Mouse (Mus musculus): ENCODE data around the gene Bpifc. TPM values are rescaled to one million over a fixed set of nuclear protein-coding genes. Genes with fewer than 3 reads are reported as not detected.

Bpifc gene
- total RNA-seq, 2 experiments from 2014 or later, result 0.12 TPM; not detected in 1

- DNase-seq, result no peak
Observed at GRCm38 (mm10) chr10:86011172-86011571, 523 bp downstream of the Bpifc start.

GRCm38 (mm10) chr10:86010636-86011035 lies 1.1 kb downstream of the Bpifc start:
- no peak for DNase-seq

DNA sequence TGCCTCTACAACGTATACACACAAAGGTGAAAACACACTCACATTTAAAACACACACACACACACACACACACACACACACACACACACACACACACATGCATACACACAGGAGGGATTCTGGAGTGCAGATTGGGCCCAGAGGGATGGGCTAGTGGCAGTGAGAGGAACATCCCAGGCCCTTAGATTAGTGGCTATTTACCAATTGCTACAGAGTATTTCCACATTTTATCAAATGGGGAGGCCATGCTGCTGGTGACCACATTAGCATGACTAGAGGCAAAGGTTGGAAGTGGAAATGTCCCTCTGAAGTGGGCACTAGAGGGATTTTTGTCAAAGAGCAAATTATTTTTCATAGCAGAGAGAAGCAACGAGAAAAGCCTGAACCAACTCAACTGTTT lies 2.0 kb downstream of the Bpifc start:
- no peak for DNase-seq

DNA sequence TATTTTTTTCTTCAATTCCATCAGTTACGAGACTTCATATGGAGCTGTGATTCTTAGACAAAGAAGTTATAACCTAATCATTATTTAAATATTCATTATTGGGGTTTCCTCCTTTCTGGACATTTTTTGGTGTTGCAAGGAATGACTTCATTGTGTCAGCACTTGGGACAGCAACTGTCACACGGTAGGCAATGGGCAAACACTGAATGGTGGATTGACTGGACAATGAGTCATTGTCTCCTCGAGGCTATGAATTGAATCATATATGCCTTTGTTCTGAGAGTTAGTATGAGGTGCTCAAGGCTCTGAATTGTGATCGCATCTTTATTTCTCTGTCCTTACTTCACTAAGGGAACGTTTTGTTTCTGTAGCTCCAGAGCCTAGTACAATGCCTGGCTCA lies 5.2 kb downstream of the Bpifc start:
- DNase-seq, result no peak

GRCm38 (mm10) chr10:86000447-86000846 lies 11.2 kb downstream of the Bpifc start:
- DNase-seq, result no peak

DNA sequence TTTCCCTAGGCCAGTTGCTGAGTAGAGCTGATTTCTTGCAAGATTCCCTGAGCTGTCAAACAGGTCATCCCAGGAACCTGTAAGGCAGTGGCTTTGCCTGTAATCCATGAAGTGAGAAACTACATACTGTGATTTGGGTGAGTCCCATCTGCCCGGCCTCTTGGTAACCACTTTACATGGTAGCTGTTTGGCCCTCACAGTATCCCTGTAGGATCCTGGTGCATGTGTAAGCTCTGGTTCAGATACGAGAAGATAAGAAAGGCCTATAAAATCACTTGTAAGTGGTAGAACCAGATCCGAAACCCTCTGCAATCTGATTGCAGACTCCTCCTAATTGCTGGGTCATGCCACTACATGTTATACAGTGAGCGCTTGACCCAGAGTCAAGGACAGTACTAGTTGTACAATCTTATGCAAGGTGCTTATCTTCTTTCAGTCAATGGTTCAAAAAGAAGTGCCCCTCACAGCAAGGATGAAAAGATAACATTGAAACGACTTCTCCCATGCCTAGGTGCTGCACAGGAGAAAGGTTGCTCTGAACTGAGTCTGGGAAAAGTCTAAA lies 17.1 kb downstream of the Bpifc start:
- DNase-seq, result no peak

GRCm38 (mm10) chr10:85993836-85994235 lies 17.9 kb downstream of the Bpifc start:
- DNase-seq, result no peak

- no peak for DNase-seq
Observed at GRCm38 (mm10) chr10:85992412-85992811, 19.3 kb downstream of the Bpifc start.

GRCm38 (mm10) chr10:85989412-85990115 lies 22.1 kb downstream of the Bpifc start:
- no peak for DNase-seq

DNA sequence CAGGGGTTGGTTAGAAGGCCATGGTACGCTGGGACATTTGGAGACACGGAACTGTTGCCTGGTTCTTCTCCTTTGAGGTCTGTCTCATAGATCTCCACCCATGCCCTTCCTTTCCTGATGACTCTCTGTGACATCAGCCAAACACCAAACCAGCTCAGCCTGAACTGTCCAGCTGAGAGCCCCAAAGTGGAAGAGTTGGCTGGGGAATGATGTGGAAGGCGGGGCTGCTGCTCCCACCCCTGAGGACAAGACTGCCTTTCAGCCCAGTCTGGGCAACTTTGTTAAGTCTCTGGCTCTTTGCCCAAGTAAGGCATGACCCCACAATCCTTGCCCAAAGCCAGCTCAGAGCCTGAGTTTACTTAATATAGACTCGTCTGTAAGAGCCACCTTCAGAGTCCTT lies 38.8 kb downstream of the Bpifc start:
- peak; percentile 26 to 29 for DNase-seq

DNA sequence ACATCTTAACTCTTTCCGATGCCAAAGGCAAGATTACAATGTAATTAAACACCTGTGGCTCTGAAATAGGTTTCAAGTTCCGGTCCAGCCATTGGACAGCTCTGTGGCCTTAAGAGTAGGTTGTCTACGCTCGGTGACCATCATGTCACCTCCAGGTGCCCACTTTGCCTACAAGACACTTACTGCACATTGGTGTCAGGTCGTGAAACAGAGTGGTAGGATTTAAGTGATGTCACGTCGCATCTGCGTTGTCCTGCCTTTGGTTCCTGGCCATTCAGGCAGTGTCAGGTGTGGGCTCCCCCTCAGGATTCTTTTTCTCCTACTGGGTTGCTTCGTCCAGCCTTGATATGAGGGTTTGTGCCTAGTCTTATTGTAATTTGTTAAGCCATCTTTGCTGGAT lies 39.9 kb downstream of the Bpifc start:
- DNase-seq, result no peak

DNA sequence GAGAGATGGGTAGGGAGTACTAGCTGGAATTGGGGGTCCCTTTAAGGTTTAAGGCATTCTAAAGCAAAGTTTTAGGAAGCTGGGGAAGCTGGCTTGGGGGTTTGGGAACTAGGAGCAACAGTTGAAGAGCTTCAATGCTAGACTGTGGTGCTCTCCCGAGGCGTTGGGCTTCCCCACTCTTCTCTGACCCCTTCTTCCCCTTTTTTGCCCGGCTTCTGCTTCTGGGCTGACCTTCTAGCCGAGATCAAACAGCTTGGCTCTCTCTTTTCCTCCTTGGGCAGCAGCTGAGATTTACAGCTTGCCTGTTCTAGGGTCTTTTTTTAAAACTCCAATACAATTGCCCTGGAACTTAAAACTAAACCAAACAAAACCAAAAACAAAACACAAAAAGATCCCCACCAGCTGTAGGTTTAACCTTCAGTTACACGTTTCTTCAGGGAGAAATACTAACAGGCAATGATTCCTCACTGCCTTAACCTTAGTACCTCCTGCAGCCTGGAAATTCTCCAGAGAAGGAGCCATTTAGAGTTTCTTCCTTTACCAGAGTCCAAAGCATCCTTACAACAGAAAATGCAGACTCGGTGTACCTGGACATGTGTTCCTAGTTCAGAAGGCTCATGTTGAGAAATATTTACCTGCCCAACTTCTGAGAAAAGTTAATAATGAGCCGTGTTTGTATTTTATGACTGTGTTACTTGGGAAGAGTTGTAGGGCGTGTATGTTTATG lies 41.6 kb downstream of the Bpifc start:
- DNase-seq, result no peak

- no peak for DNase-seq
Observed at GRCm38 (mm10) chr10:85968731-85969130, 43.0 kb downstream of the Bpifc start.

DNA sequence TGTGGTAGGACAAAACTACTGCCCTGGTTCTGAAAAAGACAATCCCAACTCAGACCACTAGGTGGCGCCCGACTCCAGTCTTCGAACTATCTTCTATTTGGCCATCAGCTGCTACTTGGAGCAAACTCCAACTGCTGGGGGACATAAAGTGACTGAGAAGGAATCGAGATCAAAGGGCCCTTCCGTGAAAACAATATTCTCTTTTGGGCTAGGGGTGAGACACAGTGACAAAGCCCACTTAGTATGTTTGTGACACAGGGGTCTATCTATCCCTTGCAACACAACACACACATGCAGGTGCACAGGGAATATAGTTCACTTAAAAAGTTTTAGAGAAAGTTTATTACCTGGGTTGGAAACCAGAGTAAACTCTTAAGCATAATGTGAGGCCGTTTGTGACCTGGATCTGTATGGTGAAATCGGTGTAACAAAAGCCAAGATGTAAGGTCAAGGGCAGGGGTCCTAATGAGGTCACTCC lies 43.5 kb downstream of the Bpifc start:
- peak; percentile 82 to 84 for DNase-seq

DNA sequence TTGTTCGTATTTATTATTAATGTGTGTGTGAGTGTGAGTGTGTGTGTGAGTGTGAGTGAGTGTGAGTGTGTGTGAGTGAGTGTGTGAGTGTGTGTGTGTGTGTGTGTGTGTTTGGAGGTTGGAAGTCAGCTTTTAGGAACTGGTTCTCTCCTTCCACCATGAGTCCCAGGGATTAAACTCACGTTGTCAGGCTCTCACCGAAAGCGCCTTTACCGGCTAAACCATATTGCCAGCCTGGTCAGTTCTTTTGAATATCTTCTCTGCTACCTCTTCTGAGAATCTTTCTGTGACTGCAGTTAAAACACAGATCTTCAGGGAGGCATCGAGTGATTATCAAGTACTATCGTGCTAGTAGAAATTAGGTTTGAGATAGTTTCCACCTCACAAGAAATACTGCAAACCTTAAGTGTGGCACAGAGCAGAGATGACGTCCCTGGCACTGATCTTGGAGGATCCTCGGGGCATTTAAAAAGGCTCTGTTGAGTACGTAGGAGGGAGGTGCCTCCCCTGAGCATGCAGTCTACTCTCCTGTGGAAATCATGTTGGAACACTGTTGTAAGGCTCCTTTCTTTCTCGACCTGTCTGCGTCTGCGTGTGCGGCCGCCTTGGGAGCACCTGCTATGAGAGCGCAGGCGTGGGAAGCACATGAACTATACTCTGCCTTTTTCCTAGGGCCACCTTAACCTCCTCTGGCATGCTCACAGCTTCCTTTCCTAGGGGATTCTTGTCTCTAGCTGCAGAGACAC lies 44.1 kb downstream of the Bpifc start:
- no peak for DNase-seq

DNA sequence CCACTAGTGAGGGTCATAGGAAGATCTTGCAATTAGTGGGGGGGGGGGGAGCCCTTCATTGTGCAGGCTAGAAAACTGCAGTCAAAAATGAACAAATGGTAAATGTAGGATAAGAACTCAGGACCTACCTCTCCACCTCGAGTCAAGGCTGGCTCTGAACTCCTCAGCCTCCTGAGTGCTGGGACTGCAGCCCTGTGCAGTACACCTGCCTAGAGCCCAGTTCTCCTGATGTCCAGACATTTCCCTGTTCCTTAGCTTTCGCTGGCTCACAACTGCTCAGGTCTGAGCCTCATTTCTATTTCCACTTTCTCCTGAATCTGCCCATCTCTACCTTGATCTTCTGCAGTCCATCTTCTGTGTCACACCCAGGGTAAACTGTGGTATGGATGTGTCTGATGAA lies 45.2 kb downstream of the Bpifc start:
- DNase-seq, result no peak

DNA sequence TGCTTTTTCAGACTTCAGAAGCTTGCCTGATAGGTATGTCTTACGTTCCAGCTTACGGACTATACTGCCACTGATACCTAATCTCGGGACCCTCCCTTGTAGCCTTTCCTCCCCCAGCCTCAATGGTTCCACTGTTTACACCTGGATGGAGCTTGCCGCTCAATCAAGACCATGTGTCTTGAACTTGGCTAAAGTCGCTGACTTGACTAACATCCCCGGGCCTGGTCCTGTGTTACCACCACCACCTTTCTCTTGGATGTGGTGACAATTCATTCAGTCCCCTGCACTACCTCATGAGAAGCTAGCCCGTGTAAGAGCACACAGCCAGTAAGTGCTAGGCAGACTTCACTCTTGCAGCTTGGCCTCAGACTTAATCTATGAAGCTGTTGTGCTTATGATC lies 47.4 kb downstream of the Bpifc start:
- no peak for DNase-seq

GRCm38 (mm10) chr10:85962897-85963296 lies 48.8 kb downstream of the Bpifc start:
- no peak for DNase-seq

DNA sequence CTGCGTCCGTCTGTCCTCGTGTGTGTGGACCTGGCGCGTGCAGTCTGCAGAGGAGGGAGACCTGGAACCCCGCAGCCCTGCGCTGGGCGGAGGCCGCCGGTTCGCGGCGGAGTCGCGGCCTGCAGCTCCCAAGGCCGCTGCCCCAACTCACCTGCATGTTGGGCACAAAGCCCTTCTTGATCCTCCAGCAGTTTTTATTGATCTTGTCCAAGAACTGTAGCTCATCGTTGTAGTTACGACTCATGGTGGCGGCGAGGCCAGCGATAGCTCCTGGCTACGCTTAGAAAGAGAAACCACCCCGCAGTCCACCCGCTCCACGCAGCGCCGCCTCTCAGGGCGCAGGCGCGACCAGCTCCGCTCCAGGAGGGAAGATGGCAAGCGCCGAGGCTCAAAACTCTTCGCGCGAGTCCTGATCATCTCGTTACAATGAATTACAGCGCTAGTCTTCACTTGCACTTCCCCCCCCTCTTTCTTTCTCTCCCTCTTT lies 54.2 kb downstream of the Bpifc start, which contains the start of gene Rtcb:
Gene Rtcb (minus strand): TSS at position 360 of the 487 bp plus-strand sequence.
- peak; percentile 96 to 98 for DNase-seq

GRCm38 (mm10) chr10:85956871-85957419 lies 54.8 kb downstream of the Bpifc start:
- DNase-seq, result no peak

DNA sequence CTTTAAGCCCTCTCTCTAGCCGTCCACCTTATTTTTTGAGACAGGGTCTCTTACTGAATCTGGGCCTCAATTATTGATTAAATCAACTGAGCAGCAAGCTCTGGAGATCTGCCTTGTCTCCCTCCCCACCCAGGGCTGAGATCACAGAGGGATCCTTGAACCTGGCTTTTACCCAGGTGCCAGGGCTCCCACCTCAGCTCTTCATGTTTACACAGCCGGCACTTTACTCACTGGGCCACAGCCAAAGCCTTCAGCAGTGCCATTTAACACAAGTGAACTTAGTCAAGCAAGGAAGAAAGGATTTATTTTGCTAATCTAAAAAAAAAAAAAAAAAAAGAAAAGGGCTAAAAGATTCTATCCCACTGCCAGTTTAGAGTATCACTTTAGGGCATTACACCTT lies 57.3 kb downstream of the Bpifc start:
- no peak for DNase-seq

DNA sequence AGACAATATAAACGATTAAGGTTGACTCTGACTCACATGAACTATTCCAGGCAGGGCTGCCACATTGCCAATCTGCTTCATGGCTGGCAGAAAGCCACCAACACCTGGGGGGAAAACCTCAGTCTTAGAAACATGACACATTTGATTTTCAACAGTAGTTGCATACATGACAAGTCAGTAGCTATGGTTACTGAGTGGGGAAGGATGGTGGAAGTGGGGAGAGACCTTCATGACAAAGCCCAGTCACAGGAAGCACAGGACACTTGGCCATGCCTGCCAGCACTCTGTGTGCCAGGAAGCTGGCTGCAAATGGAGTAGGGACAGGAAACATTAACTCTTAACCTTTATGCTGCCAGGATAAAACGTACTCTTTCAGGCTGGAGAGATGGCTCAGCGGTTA lies 58.3 kb downstream of the Bpifc start:
- DNase-seq, result no peak
